Mouse (Mus musculus): Measurements from ENCODE around the gene Rock2. TPM values are rescaled to one million over a fixed set of nuclear protein-coding genes. Genes with fewer than 3 reads are reported as not detected.
A peak's percentile ranks its signal among the peaks of the same experiment; 100 is the strongest.

Rock2 gene
- polyA plus RNA-seq, 1 experiment, result 1.0 TPM

GRCm38 (mm10) chr12:17033464-17033841, 138.8 kb downstream of the Rock2 start:
- H3K27me3 ChIP-seq (replicated peaks), result peaks cover 26% of the 10 kb centered on the region
- H3K9me3 ChIP-seq, result peaks cover 1% of the 10 kb centered on the region; the same call in 1 of the 2 replicates
- TF ChIP-seq FLI1 (IDR thresholded peaks at IDR 0.05; ENCODE audit: low read length) (no peak), GATA1 (IDR thresholded peaks at IDR 0.05; ENCODE audit: borderline replicate concordance, low read length) (no peak)
- H3K36me3 ChIP-seq (replicated peaks; ENCODE audit: low read length), result no peaks in the 10 kb centered on the region
- peaks cover 23% of the 10 kb centered on the region for H3K4me1 ChIP-seq
- peak overlapping the region; percentile 16 for H3K4me3 ChIP-seq (replicated peaks)

DNA sequence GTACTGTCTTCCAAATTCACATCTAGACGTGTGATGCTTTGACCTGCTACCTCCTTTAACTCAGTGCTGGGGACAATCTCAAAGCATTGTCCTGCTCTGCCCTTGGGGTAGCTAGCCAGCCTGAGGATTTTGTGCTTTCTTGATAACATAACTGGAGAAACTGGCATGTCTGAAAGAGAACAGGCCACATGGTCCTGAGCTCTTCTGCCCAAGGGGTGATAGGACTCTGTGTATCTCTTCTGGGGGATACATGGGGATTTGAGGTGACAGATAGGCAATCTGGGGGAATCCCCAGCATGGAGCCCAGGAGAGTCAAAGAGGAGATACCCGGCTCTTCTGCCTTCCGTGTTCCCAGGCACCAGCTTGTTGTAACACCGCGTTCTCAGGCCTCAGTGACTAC, 140.0 kb downstream of the Rock2 start:
- Histone ChIP-seq H3K36me3 (replicated peaks; ENCODE audit: low read length) (no peaks in the 10 kb centered on the region), H3K27me3 (replicated peaks) (peaks cover 25% of the 10 kb centered on the region), H3K4me3 (replicated peaks) (no peak overlapping the region), H3K9me3 (no peaks in the 10 kb centered on the region), H3K4me1 (peaks cover 27% of the 10 kb centered on the region)
- no peak for TF ChIP-seq GATA1 (IDR thresholded peaks at IDR 0.05; ENCODE audit: borderline replicate concordance, low read length)
- no peak for TF ChIP-seq FLI1 (IDR thresholded peaks at IDR 0.05; ENCODE audit: low read length)

- peaks cover 27% of the 10 kb centered on the region for H3K4me1 ChIP-seq
- H3K9me3 ChIP-seq, result no peaks in the 10 kb centered on the region
- peaks cover 24% of the 10 kb centered on the region for H3K27me3 ChIP-seq (replicated peaks)
- TF ChIP-seq GATA1 (IDR thresholded peaks at IDR 0.05; ENCODE audit: borderline replicate concordance, low read length) (no peak), FLI1 (IDR thresholded peaks at IDR 0.05; ENCODE audit: low read length) (no peak)
- H3K4me3 ChIP-seq (replicated peaks), result no peak overlapping the region
- H3K36me3 ChIP-seq (replicated peaks; ENCODE audit: low read length), result no peaks in the 10 kb centered on the region
These were observed 140.4 kb downstream of the Rock2 start for GRCm38 (mm10) chr12:17035128-17035527.

DNA sequence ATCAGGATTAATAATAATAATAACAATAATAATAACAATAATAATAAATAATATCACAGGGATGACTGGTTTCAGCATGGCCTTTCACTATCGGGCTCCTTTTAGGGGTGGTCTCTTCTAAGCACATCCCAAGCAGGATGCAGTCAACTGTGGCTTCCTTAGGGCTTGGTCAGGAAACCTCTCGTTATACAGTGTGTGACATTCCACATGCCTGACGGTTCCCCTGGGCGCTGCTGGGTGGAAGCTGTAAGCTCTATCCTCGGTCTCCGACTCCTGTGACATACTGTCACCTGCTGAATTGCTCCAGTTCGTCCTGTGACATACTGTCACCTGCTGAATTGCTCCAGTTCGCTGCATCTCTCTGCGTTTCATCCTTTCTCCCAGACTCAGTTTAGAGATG, 141.8 kb downstream of the Rock2 start:
- no peak for TF ChIP-seq GATA1 (IDR thresholded peaks at IDR 0.05; ENCODE audit: borderline replicate concordance, low read length)
- no peak for TF ChIP-seq FLI1 (IDR thresholded peaks at IDR 0.05; ENCODE audit: low read length)
- no peak overlapping the region for H3K4me3 ChIP-seq (replicated peaks)
- H3K4me1 ChIP-seq, result peaks cover 25% of the 10 kb centered on the region
- no peaks in the 10 kb centered on the region for H3K36me3 ChIP-seq (replicated peaks; ENCODE audit: low read length)
- no peaks in the 10 kb centered on the region for H3K9me3 ChIP-seq
- peaks cover 22% of the 10 kb centered on the region for H3K27me3 ChIP-seq (replicated peaks)

- Histone ChIP-seq H3K36me3 (replicated peaks; ENCODE audit: low read length) (no peaks in the 10 kb centered on the region), H3K4me3 (replicated peaks) (no peak overlapping the region), H3K4me1 (peaks cover 25% of the 10 kb centered on the region), H3K9me3 (no peaks in the 10 kb centered on the region), H3K27me3 (replicated peaks) (peaks cover 23% of the 10 kb centered on the region)
- TF ChIP-seq GATA1 (IDR thresholded peaks at IDR 0.05; ENCODE audit: borderline replicate concordance, low read length) (no peak), FLI1 (IDR thresholded peaks at IDR 0.05; ENCODE audit: low read length) (no peak)
These were observed 142.4 kb downstream of the Rock2 start for GRCm38 (mm10) chr12:17037053-17037610.

Other genes with a start within 250 kb of the Rock2 start
- gene Ntsr2, start 241.5 kb upstream of the Rock2 start, polyA plus RNA-seq (2012; ENCODE audit: insufficient read depth, low replicate concordance), result not detected in 2 replicates
- gene Greb1, start 94.0 kb upstream of the Rock2 start, polyA plus RNA-seq (2012; ENCODE audit: insufficient read depth, low replicate concordance), result 0.02 TPM in 1 of 2 replicates, not detected in the other
- 1.6 and 3.8 TPM in 2 replicates for gene E2f6, start 83.9 kb upstream of the Rock2 start, polyA plus RNA-seq (2012; ENCODE audit: insufficient read depth, low replicate concordance)
- gene Pqlc3, start 105.5 kb downstream of the Rock2 start, polyA plus RNA-seq (2012; ENCODE audit: insufficient read depth, low replicate concordance), result 10.0 and 23.7 TPM in 2 replicates
- not detected in 2 replicates for gene 2410004P03Rik, start 116.8 kb downstream of the Rock2 start, polyA plus RNA-seq (2012; ENCODE audit: insufficient read depth, low replicate concordance)